Mouse (Mus musculus): ENCODE results near the gene Klk8.

DNA sequence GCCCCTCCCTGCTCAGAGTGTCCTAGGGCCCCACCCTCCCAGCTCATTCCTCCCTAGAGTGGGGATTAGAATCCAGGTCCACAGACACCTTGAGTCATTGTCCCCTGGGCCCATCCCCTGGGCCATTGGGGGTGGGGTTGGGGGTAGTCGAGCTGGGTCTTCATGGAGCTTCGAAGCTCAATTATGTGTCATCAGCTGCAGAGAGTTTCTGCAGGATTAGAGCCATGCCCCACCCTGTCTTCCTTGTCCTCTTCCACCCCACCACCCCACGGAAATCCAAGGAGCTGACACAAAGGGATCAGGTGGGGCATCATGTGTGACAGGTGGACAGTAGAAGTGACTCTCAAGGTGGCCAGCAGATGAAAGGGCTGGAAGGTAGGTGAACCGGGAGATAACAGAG, 28.8 kb upstream of the Klk8 start, which contains the start of gene Klk12:
- TF ChIP-seq CTCF (IDR thresholded peaks at IDR 0.05; ENCODE audit: extremely low read depth, insufficient read depth, insufficient read length, insufficient replicate concordance) (no peak), POLR2A (IDR thresholded peaks at IDR 0.05; ENCODE audit: low read depth, low read length) (no peak)
